Mouse (Mus musculus) cerebellum, adult 11-12 months (tissue): ENCODE measurements at regions not wholly inside any gene's neighbourhood (a gene's known extent, or its start where the extent isn't known, plus 50 kb on each side); places are given as distances from the start of the nearest gene placed in this dataset.
A peak's percentile ranks its signal among the peaks of the same experiment; 100 is the strongest.
"Not testable (repeated sequence)": the region's sequence is repeated elsewhere in the genome, so short reads cannot be mapped to it uniquely, and the experiment has no call there.

Experiments used
- DNase-seq: peaks from one replicate; pipeline ENCODE4 v3.0.0; 2022

DNA sequence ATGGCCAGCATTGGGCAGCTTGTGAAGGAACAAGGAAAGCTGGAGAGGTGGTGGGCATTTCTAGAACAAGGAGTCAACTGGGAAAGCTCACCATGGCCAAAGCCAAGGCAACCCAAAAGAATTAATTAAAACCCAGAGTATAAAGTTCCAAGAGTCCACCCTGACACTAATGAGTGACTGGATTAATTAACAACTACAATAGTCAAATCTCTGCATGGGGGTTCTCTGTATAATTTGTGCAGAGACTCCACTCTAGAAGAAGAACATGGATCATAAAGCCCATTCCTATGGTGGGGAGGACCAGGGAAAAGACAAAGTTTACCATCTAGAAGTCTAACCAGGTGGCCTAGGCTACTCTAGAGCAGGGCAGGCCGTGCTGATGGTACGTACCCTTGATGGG lies 129.3 kb upstream of the Klf3 start:
- no peak for DNase-seq

DNA sequence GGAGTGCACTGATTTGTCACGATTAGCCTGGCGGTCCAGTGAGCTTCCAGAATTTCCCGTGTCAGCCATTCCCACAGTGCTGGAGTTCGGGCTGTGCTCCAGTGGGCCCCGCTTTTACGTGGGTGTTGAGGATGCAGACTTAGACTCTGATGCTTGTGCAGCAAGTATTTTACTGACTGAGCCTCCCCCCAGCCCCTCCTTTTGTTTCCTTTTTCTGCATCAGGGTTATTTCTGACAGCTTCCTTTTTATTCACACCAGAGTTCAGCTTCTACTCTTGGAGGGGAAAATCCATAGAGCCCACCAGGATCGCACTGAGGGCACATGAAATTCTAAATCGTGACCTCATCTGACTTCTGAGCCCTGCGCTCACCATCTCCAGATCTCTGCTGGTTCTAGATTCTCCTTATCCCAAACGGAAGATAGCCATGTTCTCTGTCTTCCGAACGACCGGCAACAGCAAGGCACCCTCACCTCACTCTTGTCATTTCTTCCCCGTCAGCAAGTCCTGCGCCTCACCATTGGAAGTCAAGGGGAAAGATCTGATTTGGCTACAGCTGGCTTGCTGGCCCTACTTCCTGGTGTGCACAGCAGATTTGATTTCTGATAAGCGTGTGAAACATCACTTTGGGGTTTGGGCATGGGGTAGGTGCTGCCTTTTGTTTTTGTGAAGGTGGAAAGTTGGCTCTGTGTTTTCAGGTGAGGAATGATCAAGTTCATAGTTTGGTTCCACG lies 126.8 kb upstream of the Klf3 start:
- DNase-seq = no peak

DNA sequence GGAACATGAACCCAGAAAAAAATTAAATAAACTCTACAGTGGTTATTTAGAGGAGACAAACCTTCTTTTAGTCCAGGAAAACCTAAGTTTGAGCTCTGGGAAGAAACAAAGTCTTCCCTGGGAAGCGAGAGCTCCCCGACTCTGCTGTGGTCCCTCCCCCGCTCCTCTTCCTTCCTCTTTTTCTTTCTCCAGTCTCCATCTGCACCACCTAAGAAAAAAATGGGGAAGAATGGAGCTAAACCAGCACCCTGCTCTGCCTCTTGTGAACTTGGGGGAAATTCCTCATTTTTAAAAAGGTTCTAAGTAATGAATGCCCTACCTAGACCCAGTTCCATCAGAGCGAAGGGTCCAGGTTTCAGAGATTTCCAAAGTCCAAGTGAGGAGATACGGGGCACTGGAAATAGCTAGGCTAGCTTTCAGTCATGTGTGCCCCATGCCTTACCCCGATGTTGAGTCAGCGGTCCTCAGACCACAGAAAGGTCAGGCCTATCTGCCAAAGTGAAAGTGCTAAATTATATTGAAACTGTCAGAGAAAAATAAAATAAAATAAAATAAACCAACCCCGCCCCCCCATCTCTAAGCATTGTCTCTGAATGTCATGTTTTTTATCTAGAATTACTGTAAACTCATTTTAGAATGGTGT lies 126.1 kb upstream of the Klf3 start:
- DNase-seq = no peak

DNA sequence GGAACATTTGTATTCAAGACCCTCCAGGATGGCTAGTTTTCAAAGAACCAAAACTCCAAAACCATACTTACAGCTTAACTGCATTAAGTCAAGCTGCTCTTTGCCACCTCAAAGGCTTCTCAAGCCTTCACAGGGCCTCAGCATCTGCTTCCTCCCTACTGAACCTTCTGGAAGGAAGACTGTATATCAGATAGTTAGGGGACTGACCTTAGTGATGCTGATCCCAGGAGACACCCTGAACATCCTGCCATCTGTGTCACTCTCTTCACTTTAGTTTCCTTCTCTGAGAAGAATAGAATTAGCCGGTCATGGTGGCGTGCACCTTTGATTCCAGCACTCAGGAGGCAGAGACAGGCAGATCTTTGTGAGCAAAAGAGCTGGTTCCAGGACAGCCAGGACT lies 124.5 kb upstream of the Klf3 start:
- no peak for DNase-seq

GRCm38 (mm10) chr5:64679996-64680625 lies 123.1 kb upstream of the Klf3 start:
- DNase-seq = no peak

DNA sequence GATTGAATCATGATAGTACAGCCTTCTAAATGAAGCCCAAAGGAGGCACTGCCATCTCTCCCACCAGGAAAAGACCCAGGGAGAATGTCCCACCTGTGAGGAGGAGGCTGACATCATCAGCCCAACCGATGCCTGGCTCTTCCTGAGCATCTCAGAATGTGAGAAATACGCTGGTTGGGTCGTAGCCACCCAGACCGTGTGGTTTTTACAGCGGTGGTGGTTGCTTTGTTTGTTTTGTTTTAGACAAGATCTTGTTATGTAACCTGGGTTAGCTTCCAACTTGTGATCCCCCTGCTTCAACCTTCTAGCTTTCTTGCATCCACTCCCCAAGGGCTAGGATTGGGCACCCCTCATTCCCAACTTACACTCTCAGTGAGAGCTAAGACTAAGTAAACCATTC lies 122.0 kb upstream of the Klf3 start:
- no peak for DNase-seq

GRCm38 (mm10) chr5:64682326-64682845 lies 120.8 kb upstream of the Klf3 start:
- DNase-seq = no peak

GRCm38 (mm10) chr5:64683419-64683818 lies 119.8 kb upstream of the Klf3 start:
- DNase-seq = no peak

- no peak for DNase-seq
These were observed 118.9 kb upstream of the Klf3 start for GRCm38 (mm10) chr5:64684275-64684674.

DNA sequence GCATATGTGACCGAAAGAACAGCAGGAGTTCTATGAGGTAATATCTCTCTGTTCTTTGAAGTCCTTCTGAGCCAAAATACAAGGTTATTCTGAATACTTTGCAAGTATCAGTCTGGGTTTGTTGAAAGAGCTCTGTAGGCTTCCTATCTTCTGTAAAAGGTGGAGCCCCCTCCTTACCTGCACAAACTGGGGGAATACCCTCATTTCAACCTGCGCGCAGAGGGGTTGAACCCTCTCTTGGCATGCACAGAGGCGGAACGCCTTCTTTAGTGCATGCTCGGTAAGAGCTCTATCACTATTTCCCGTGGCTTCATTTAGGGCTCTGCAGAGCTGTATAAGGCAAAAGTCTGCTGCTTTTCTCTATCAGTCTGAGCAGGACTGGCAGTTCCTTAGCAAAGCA lies 113.0 kb upstream of the Klf3 start:
- no peak for DNase-seq

GRCm38 (mm10) chr5:64691406-64692100 lies 111.6 kb upstream of the Klf3 start:
- DNase-seq = no peak

DNA sequence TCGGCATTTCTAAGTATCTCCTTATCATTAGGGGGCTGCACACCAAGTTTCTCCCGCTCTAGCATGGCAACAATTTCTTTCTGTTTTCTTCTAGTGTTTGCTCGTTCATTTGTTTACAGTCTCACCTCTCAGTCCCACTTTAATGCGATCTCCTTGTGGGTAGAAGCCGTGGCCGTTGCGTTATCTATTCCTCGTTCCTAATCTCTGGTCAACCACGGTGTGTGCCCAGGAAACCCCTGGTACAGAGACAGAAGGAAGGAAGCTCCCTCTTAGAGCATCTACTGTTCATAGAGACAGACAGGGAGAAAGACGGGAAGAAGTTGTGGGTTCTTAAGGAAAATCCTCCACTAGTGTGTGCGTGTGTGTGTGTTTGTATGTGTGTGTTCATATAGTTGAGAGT lies 110.9 kb upstream of the Klf3 start:
- no peak for DNase-seq

GRCm38 (mm10) chr5:64693616-64694015 lies 109.6 kb upstream of the Klf3 start:
- no peak for DNase-seq

DNA sequence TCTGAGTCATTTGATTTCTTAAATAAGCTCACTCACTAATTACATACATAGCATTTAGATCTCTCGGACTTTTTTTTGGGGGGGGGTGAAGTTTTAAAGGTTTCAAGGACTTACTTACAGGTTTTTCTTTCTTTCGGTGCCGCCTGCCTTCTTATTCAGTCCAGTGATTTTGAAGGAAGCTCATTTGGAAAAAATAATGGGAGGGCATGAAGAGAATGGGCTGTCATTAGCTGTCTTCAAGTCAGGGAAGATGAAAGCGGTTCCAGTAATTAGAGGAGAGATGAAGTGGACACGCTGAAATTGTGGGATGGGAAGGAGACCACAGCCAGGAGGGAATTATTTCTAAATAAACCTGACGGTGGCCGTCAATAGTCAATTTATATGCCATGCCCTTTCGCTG lies 108.6 kb upstream of the Klf3 start:
- no peak for DNase-seq

GRCm38 (mm10) chr5:64696099-64696498 lies 107.1 kb upstream of the Klf3 start:
- DNase-seq = no peak

GRCm38 (mm10) chr5:64697466-64697865 lies 105.7 kb upstream of the Klf3 start:
- DNase-seq = no peak

GRCm38 (mm10) chr5:64698458-64699116 lies 104.6 kb upstream of the Klf3 start:
- no peak for DNase-seq

GRCm38 (mm10) chr5:64700030-64700429 lies 103.2 kb upstream of the Klf3 start:
- no peak for DNase-seq

GRCm38 (mm10) chr5:64701219-64701779 lies 101.9 kb upstream of the Klf3 start:
- no peak for DNase-seq

DNA sequence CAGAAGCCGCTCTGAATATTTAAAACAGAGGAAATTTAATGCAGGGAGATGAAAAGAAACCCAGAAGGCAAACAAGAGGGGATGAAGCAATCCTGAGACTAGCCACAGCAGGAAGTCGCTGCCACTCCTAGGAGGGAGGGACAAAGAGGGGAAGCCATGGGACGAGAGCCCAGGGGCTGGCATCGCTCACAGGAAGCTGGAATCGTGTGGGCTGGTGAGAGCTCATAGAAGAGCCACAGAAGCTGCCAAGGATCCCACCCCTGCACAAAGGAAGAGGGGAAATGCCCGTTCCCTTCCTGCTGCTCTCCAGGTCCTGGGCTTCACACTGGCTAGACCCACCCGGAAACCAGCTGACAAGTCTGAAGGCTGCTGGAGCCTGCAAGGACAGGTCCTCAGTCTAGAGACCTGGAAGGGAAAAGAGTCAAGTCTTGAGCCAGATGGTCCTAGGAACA lies 101.4 kb upstream of the Klf3 start:
- peak; percentile 46 for DNase-seq

DNA sequence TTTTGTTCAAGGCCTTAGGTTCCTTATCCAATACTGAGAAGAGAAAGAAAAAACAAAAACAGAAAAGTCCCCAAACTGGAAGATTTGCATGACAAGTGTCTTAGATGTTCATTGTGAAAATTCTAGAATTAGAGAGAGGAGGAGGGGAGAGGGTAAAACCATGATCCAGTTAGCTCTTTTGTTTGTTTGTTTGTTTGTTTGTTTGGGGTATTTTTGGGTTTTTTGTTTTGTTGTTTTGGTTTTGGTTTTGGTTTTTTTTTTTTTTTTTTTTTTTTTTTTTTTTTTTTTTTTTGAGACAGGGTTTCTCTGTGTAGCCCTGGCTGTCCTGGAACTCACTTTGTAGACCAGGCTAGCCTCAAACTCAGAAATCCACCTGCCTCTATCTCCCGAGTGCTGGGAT lies 100.8 kb upstream of the Klf3 start:
- DNase-seq = not testable (repeated sequence)

DNA sequence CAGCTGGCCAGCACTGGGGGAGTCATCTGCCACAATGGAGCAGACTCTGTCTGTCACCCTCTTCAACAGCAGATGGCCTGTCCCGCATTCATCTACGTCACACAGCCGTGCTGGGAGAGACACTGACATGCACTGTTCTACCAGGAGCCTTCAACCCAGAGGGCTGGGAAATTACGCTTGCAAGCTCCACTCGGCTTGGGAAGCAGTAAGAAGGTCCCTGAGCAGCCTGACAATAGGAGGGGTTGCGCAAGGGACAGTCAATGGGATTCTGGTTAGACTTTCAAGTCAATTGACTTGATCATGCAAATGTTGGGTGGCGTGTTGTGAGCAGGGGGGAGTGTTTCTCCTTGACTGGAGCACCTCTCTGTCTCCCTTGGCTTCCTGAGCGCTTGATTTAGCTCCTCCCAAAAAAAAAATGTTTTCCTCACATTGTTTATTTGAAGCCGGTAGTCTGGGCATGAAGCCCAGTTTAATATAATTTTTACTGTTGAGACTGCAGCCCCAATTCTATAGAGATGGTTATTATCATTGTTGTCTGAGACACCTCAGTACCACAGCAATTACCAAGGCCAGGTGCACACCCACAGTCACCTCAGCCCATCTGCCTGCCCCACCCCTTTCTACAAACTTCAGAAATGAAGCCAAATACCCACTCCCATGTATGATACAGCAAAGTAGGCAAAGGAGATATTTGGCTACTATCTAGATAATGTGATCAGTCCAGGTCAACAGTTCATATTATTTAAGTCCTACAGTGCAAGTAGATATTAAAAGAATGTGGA lies 99.9 kb upstream of the Klf3 start:
- DNase-seq = peak; percentile 74
